Mouse (Mus musculus) layer of hippocampus, adult 2 months (tissue): ENCODE measurements around the gene Emsy. TPM values are rescaled to one million over a fixed set of nuclear protein-coding genes. Genes with fewer than 3 reads are reported as not detected.

ENCODE experiments used
- DNase-seq, 2 experiments: peaks; one replicate each; pipeline ENCODE4 v3.0.0; 2022; ENCODE audit warnings: low spot score in 2 of 2
- H3K27ac ChIP-seq: fragments of 200-600 bp; 2 replicates; pipeline ENCODE4 v1.8.1; 2022
- H3K4me3 ChIP-seq: fragments of 200-600 bp; 2 replicates; pipeline ENCODE4 v1.8.1; 2022; ENCODE audit warnings: mild to moderate bottlenecking
- CTCF ChIP-seq: fragments of 200-600 bp; conservative IDR thresholded peaks from 2 replicates; pipeline ENCODE4 v1.8.1; 2022; ENCODE audit warnings: antibody characterized with exemption, mild to moderate bottlenecking, moderate library complexity
- total RNA-seq, 2 experiments: library from RNA; stranded (reverse); gene quantifications; 2 replicates each; pipeline ENCODE4 v1.2.3; 2021

Gene Emsy
- total RNA-seq, 2 experiments from 2014 or later = 69.9 to 82.7 TPM

DNA sequence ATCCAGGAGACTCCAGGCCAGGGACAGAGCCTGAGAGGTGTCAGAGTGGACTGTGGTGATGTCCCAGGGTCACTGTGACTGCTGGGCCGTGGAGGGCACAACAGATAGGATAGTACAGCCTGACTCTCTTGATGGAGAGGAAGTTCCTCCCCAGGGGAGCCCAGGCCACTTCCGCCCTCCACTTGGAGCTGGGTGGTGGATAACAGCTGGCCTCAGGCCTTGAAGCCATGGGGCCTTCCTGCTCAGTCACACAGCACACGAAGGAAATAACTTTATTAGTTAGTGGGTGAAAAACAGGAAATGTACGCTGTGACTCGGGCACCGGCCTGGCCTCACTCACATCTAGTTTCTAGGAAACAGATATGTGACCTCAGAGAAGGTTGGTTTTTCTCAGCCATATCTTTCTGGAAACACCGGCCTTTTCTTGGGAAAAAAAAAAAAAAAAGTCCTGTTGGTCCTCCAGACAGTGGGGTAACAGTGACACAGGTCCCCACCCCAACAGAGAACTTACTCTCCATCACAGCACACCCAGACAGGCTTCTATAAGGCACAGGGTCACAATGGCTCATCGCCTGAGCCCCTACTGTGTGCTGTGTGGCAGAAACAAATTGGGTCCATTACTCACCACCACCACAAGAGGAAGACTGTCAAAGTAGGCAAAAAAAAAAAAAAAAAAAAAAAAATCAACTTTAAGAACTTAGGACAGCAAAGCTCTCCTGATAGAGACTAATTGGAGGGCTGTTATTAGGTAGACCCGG is 91.8 kb downstream of the Emsy start:
- Histone ChIP-seq H3K4me3 (no peak overlapping the region), H3K27ac (no peak overlapping the region)
- no peak; the same call in 1 of the 2 replicates for TF ChIP-seq CTCF
- DNase-seq = no peak

DNA sequence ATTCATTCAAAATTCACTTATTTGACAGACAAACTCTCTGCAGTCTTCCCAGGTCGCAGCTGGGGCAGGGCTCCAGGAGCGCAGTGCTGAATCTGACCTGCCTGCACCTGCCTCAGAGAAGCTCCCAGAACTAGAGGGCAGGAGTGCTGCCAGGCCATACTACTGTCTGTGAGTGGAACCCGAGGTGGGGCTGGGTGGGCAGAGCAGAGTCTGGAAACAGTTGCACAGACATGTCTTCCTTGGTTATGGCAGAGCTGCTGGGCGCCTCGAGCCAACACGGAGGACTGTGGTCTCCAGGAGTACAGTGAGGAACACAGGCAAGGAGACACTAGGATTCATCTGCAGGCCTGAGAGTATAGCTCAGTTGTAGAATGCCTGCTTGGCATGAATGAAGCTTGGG is 92.6 kb downstream of the Emsy start:
- no peak for TF ChIP-seq CTCF

DNA sequence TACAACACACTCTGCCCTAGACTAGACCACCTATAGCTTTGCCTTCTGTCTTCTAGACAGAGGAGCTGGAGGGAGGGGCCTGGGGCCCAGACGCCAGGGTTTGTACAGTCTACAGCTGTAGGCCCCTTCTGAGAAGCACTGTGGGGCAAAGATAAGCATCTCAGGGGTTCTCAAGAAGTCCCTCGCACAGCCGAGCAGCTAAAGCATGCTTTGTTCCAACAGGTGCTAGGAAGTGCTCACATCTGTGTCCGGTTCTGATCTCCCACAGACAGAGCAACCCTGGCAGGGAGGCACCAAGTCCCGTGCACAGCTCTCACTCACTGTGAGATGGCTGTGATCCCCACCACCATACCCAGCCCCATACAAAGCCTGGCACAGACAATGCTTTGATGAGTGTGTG is 93.6 kb downstream of the Emsy start:
- no peak overlapping the region for H3K27ac ChIP-seq
- no peak for TF ChIP-seq CTCF

More for the DNA sequence above, 92.6 kb downstream of the Emsy start:
- Histone ChIP-seq H3K4me3 (no peak overlapping the region), H3K27ac (no peak overlapping the region)
- no peak for DNase-seq

DNA sequence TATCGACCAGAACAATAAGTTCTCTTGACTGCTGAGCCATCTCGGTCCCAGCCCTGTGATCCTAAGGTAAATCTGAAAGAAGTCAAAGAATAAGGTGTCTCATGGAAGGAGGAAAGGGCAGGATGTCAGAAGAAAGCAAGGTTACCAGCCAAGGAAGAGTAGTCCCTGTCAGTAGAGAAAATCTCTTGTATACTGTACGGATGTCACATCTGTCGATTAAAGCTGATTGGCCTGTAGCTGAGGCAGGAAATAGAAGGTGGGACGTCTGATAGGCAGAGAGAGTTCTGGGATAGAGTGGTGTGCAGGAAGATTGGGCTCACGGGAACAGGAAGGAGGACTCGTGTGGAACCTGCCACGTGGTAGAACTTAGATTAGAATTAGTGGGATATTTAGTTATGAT is 94.4 kb downstream of the Emsy start:
- H3K27ac ChIP-seq = no peak overlapping the region
- DNase-seq = no peak
- H3K4me3 ChIP-seq = no peak overlapping the region
- no peak for TF ChIP-seq CTCF

More for the DNA sequence above, 93.6 kb downstream of the Emsy start:
- no peak for DNase-seq
- H3K4me3 ChIP-seq = no peak overlapping the region

DNA sequence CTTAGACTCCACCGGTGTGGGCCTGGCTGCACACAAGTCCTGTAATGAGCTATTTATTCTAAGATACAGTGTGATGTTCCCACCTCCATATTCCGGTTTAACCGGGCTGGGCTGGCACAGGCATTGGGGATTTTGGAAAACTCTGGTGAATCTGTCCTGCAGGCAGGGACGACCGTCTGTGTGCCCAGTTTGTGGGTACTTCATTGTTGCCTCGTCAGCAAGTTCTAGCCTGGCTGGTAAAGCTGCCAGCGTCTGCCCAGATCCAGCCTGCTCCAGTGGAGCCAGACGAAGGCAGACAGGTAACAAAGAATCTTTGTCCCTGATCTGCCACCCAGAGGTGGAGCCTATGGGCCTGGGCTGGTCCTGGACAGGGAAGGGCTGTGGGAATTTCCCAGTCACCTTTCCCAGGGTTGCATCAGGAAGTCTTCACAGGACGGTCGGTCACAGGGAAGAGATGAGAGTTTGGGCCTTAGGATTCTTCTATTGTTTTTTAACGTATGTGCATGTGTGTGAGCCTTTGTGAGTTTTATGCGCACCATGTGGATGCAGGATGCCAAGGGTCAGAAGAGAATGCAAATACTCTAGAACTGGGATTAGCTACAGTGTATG is 94.9 kb downstream of the Emsy start:
- no peak for DNase-seq
- H3K4me3 ChIP-seq = no peak overlapping the region
- TF ChIP-seq CTCF = no peak
- H3K27ac ChIP-seq = no peak overlapping the region

DNA sequence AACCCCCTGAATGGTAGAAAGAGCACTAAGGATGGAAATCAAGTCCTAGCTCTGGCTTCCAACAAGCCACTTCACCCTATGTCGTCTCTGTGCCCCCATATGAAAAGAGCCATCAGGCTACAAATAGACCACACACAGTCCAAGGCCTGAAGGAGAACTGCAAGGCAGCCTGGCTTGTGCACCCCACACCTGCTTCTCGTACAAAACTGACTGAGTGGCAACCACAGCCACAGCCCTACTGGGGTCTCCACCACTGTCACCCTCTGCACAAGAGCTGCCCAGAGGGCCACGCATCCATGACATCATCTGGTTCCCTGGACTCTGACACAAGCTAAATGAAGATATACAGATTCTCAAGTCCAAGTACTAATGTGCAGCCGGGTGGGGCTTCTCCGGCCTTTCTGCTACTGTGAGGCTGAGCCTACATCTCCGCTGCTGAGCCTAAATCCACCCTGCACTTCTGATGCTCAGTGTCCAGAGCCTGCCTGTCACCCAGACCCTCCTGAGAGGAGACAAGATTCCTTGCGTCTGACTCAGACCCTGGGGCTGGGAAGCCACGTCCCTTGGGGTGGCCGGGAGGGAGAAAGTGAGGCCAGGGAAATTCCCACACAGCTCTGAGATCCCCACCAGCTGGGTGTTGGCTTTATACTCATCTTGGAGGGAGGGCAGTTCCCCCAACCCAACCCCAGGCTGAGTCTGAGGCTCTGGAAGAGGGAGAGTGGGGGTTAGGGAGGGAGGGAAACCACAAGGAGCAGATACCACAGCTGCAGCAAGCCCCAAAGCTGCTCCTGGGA is 98.3 kb downstream of the Emsy start:
- TF ChIP-seq CTCF = no peak
- no peak overlapping the region for H3K27ac ChIP-seq
- no peak overlapping the region for H3K4me3 ChIP-seq
- DNase-seq = no peak

DNA sequence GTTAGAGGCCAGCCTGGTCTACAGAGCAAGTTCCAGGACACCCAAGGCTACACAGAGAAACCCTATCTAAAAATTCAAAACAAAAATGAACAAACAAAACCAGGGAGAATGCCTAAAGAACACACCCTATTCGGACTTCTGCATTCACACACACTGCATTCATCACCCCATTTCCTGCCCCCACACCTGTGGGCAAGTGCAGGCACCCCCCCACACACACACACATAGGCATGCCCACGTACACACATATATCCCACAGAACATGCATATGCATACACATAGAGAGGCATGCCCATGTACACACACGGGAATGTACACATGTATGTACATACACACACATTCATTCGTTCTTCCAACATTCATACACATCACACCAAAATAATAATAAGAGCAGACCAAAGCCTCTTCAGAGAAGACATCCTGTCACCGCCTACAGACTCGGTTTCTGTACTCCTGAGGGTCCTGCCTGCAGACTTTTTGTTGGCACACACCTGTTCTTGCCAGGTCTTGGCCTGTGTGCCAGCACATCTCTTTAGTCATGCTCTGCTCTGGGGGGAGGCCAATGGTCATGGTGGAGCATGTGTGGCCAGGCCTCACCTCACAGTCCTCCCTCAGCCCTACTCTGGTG is 99.7 kb downstream of the Emsy start:
- no peak for DNase-seq
- Histone ChIP-seq H3K4me3 (no peak overlapping the region), H3K27ac (no peak overlapping the region)
- no peak for TF ChIP-seq CTCF

DNA sequence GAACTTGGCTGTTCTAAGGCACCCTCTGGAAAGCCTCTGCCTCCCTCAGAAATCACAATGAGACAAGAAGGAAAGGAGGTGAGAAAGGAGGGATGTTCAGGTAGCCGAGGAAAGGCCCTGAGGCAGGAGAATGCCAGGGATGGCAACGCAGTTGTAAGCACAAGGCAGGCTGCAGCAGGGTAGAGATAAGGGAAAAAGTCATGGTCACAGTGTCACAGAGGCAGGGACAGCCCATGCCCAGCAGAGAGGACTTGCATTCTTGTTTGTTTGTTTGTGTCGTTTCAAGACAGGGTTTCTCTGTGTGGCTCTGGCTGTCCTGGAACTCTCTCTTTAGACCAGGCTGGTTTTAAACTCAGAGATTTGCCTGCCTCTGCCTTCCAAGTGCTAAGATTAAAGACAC is 105.5 kb downstream of the Emsy start:
- no peak for TF ChIP-seq CTCF

DNA sequence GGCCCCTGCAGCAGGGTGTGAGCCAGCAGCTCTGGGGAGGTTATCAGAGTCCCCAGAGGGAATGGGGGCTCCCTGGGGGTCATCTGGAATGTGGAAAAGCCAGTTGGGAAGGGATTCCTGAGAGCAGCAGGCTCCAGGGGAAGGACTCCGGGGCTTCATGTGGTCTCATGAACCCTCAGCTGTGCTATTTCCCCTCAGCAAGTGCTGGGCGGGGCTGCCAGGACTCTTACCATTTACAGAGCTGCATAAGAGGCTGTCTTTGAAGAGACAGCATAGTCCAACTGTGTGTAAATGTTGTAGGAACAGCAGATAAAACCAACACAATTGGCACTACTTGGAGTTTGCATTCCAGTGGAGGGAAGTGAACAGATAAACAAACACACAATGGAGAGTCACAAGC is 106.0 kb downstream of the Emsy start:
- Histone ChIP-seq H3K4me3 (no peak overlapping the region), H3K27ac (no peak overlapping the region)
- TF ChIP-seq CTCF = no peak
- no peak for DNase-seq

More for the DNA sequence above, 105.5 kb downstream of the Emsy start:
- DNase-seq = no peak
- Histone ChIP-seq H3K27ac (no peak overlapping the region), H3K4me3 (no peak overlapping the region)

DNA sequence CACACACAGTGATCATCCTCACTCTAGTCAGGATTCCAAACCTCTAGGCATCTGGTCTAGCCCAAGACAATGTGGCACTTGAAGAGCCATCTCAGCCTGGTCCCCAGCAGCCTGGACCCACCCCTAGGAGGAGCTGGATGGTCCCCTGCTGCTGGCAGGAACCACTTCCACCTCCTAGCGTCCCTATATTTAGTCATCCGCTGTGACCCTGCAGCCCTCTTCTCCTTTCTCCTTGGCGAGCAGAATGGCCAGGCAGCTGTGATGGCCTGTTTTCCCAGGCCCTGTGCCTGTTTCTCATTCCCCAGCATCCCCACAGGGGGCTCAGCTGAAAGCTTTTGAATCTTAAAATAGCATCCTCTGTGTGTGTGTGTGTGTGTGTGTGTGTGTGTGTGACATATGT is 107.7 kb downstream of the Emsy start:
- H3K27ac ChIP-seq = no peak overlapping the region
- no peak for DNase-seq
- TF ChIP-seq CTCF = no peak; the same call in none of the 2 replicates
- no peak overlapping the region for H3K4me3 ChIP-seq

DNA sequence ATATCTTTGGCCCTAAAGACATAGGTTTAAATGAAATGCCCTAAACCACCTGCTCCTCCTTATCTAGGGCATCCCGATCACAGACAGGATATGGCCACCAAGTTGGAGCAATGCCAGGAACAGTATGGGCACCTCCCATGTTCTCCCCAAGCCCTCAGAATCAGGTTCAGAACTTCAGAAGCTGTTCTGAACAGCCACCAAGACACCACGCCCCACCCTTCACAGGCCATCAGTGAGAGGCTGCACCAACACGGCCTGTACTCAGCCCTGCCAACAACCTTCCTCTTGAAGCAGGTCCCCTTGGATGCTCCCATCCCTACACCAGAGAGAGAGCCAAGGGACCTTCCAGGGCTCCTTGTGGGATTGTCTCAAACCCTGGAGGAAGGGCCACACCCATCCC is 112.0 kb downstream of the Emsy start:
- TF ChIP-seq CTCF = no peak

DNA sequence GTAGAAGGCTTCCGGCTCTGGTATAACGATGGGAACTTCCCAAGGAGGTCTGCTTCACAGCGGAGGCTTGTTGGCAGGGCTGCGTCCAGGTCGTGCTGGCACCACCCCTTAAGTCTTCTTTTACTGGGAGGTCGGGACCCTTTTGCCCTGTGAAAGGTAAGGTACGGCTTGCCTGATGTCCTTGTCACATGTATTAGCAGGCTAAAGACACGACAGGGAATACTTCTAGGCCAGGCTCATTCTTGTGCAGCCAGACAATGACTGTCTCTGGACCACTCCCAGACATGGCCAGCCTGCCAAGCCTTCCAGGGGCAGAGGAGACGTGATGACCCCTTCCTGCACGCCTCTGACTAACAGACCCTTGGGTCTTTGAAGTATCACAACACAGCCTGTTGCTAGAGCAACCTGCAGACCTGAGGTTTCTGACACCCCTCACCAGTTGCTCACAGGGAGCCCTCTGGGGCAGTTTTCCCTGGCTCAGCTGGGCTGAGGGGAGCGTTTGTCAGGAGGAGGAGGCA is 112.7 kb downstream of the Emsy start:
- no peak overlapping the region for H3K27ac ChIP-seq
- no peak for TF ChIP-seq CTCF
- DNase-seq = no peak
- no peak overlapping the region for H3K4me3 ChIP-seq

More for the DNA sequence above, 112.0 kb downstream of the Emsy start:
- no peak overlapping the region for H3K27ac ChIP-seq
- DNase-seq = no peak
- H3K4me3 ChIP-seq = no peak overlapping the region

DNA sequence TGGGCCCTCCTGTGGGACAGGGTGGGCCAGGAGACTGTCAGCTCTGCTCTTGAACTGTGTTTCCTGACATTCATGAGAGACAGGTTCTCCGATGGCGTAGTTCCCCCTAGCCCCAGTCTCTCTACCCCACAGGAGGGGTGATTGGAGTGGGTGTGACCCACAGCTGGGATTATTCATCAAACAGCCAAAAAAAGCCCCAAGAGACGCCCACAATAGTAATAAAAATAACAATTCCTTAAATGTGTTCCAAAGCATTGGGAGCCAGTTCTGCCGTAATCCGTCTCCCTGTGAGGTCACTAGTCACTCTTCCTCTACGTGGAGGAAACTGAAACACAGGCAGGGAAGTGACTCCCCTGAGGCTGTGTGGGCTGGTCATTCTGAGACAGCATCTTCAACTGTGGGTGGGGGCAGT is 113.8 kb downstream of the Emsy start:
- DNase-seq = no peak
- Histone ChIP-seq H3K27ac (no peak overlapping the region), H3K4me3 (no peak overlapping the region)
- no peak for TF ChIP-seq CTCF
